Mouse (Mus musculus): Measurements from ENCODE around the gene Ugt1a10.

- TF ChIP-seq CTCF (IDR thresholded peaks at IDR 0.05; ENCODE audit: borderline replicate concordance, extremely low read depth, insufficient read depth, insufficient read length) (no peak), POLR2A (IDR thresholded peaks at IDR 0.05; ENCODE audit: borderline replicate concordance, extremely low read depth, insufficient read depth, insufficient read length, poor library complexity, severe bottlenecking) (no peak)
Measured at GRCm38 (mm10) chr1:88197443-88197842, 142.3 kb downstream of the Ugt1a10 start.

All from brain, embryonic 14.5 days (tissue).